Mouse (Mus musculus) kidney, adult 2 months (tissue): Measurements from ENCODE around the gene 4930535I16Rik.

Source experiments
- CTCF ChIP-seq: fragments of 200-500 bp; conservative IDR thresholded peaks from 2 replicates; pipeline ENCODE4 v1.5.1; 2011; ENCODE audit warnings: low read depth, mild to moderate bottlenecking, control low read depth, low read length, moderate library complexity, mixed read lengths; ENCODE audit not compliant: insufficient read depth, insufficient read length
- POLR2A ChIP-seq: fragments of 200-500 bp; IDR thresholded peaks from one replicate; pipeline ENCODE4 v1.6.1; 2011; ENCODE audit warnings: low read depth, low read length, control low read depth

- TF ChIP-seq POLR2A (no peak), CTCF (no peak)
These were observed 10.1 kb upstream of the 4930535I16Rik start for GRCm38 (mm10) chr4:123927961-123928360.
